Mouse (Mus musculus): ENCODE results near the gene Olfr1448. TPM values are rescaled to one million over a fixed set of nuclear protein-coding genes. Genes with fewer than 3 reads are reported as not detected.
"Not testable (repeated sequence)": the region's sequence is repeated elsewhere in the genome, so short reads cannot be mapped to it uniquely, and the experiment has no call there.

Olfr1448 gene
- not detected for total RNA-seq (2021)

- DNase-seq: no peak
- intact Hi-C loops (cut with DNase I): no loop called here
These were observed at the start of gene Olfr1448 for GRCm38 (mm10) chr19:12924319-12924718. Olfr1448 (minus strand) TSS chr19:12924419.

GRCm38 (mm10) chr19:12970082-12970481 is 45.9 kb upstream of the Olfr1448 start:
- intact Hi-C loops (cut with DNase I); DNase-seq: not testable (repeated sequence)

DNA sequence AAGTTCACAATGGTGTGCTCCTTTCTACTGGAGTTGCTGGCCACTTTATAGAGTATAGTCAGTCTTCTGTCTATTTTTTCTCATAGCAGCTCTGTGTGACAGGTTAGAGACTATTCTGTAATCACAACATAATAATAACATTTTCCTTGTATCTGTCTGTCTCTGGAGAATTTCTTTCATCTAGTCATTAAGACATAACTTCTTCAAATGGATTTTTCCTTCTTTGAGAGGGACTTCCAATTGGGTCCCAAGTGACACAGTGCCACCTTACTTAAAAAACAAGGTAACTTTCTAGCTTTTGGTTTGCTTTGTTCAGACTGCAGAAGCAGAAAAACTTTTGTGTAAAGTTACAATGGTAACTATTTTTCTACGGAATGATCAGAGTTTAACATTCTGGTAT is 25.7 kb upstream of the Olfr1448 start, which contains the start of gene Olfr1450:
Olfr1450 (plus strand) TSS at position 301 of the 400 bp plus-strand sequence.
- no peak for DNase-seq
- intact Hi-C loops (cut with DNase I): no loop called here

GRCm38 (mm10) chr19:12930540-12930939 is 6.3 kb upstream of the Olfr1448 start, which contains the start of gene Olfr1449:
Olfr1449 (plus strand) TSS chr19:12930840.
- no peak for DNase-seq
- intact Hi-C loops (cut with DNase I): no loop called here

GRCm38 (mm10) chr19:12903643-12904042 is 20.6 kb downstream of the Olfr1448 start, which contains the start of gene Olfr1447:
Olfr1447 (minus strand) TSS chr19:12903743.
- intact Hi-C loops (cut with DNase I): no loop called here
- no peak for DNase-seq

DNA sequence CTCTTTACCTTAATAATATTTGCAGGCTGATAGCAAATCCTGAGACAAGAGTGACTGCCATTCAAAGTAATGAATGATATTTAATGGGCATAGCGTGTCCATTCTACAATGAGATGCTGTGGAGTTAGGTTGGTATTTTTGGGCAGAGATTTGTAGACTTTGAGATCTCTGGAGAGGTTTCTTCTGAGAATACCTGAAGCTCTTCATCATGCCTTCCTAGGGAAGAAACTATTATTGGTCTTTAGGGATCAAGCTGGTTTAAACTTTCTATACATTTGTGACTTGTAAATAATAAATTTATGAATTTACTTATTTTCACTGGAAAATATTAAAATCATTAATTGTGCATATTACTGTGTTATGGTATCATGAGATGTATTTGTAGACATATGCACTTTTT is 30.8 kb downstream of the Olfr1448 start, which contains the start of gene Olfr1446:
Olfr1446 (minus strand) TSS at position 101 of the 400 bp plus-strand sequence.
- DNase-seq: no peak
- intact Hi-C loops (cut with DNase I): no loop called here

GRCm38 (mm10) chr19:12883555-12883954 is 40.7 kb downstream of the Olfr1448 start, which contains the start of gene Olfr1445:
Olfr1445 (plus strand) TSS chr19:12883855.
- DNase-seq: no peak
- intact Hi-C loops (cut with DNase I): no loop called here

Other genes with a start within 250 kb of the Olfr1448 start
- gene Olfr1443, start 246.3 kb downstream of the Olfr1448 start, total RNA-seq (2021): not detected
- not detected for gene Keg1, start 228.6 kb downstream of the Olfr1448 start, total RNA-seq (2021)
- 1 to 10 TPM; 2.1 to 2.4 TPM for gene Cntf, start 158.8 kb downstream of the Olfr1448 start, total RNA-seq (2021)
- gene Zfp91, start 128.3 kb downstream of the Olfr1448 start, total RNA-seq (2021): 10 to 100 TPM; 60.3 to 62.7 TPM
- under 1 TPM; 0.40 to 0.82 TPM for gene Lpxn, start 128.2 kb downstream of the Olfr1448 start, total RNA-seq (2021)
- not detected for gene Gm5244, start 77.7 kb downstream of the Olfr1448 start, total RNA-seq (2021)
- not detected for gene Olfr1444, start 67.1 kb downstream of the Olfr1448 start, total RNA-seq (2021)
- not detected for gene Olfr1445, start 40.6 kb downstream of the Olfr1448 start, total RNA-seq (2021)
- not detected for gene Olfr1446, start 30.9 kb downstream of the Olfr1448 start, total RNA-seq (2021)
- gene Olfr1447, start 20.7 kb downstream of the Olfr1448 start, total RNA-seq (2021): not detected
- gene Olfr1449, start 6.4 kb upstream of the Olfr1448 start, total RNA-seq (2021): not detected
- not detected for gene Olfr1450, start 25.8 kb upstream of the Olfr1448 start, total RNA-seq (2021)
- not detected for gene Olfr1451, start 70.6 kb upstream of the Olfr1448 start, total RNA-seq (2021)
- gene Olfr1453, start 103.9 kb upstream of the Olfr1448 start, total RNA-seq (2021): not detected
- gene Olfr1454, start 136.2 kb upstream of the Olfr1448 start, total RNA-seq (2021): not detected
- not detected for gene Olfr1457, start 173.5 kb upstream of the Olfr1448 start, total RNA-seq (2021)
- not detected for gene Olfr1458, start 182.4 kb upstream of the Olfr1448 start, total RNA-seq (2021)
- gene Olfr1459, start 225.1 kb upstream of the Olfr1448 start, total RNA-seq (2021): under 1 TPM; 0.12 to 0.22 TPM
- not detected for gene Olfr1461, start 238.6 kb upstream of the Olfr1448 start, total RNA-seq (2021)

Measured in left cerebral cortex, postnatal 4 days (tissue).